Mouse (Mus musculus) liver, postnatal 0 days (tissue): Measurements from ENCODE around the gene Gm49336.

Experiments used
- CTCF ChIP-seq: sonication (generic); IDR thresholded peaks from 2 replicates; pipeline ENCODE4 v1.5.1; 2016; ENCODE audit warnings: antibody characterized with exemption, low read depth
- EP300 ChIP-seq: IDR thresholded peaks from 2 replicates; pipeline ENCODE4 v1.6.1; 2016; ENCODE audit warnings: antibody characterized with exemption, low read depth, mild to moderate bottlenecking

DNA sequence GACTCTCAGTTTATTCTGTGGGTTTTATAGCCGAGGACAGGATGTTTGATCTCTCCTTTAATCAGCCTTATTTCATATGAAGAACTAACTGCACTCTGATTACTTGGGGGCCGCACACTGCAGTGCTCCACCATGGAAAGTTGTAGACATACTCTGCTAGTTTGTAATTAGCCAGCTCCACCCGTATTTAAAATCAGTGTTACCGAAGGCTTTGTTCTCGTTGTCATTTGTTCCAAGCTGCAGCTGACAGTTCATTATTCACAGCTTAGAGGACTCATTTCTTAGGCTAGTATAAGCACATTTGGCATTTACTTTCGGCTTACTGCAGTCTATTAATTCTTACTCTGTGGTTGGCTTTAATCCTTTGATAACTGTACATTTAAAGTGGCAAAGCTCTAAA is 49.7 kb upstream of the Gm49336 start:
- TF ChIP-seq CTCF = no peak
- no peak for TF ChIP-seq EP300
